Mouse (Mus musculus) retina, adult 2 months (tissue): Measurements from ENCODE around the gene Gsdma2.
A peak's percentile ranks its signal among the peaks of the same experiment; 100 is the strongest.
"Not testable (repeated sequence)": the region's sequence is repeated elsewhere in the genome, so short reads cannot be mapped to it uniquely, and the experiment has no call there.

Experiments used
- DNase-seq: peaks from one replicate; pipeline ENCODE4 v3.0.0-alpha.2; 2012; ENCODE audit warnings: low read depth, low spot score

Gsdma2 gene

DNA sequence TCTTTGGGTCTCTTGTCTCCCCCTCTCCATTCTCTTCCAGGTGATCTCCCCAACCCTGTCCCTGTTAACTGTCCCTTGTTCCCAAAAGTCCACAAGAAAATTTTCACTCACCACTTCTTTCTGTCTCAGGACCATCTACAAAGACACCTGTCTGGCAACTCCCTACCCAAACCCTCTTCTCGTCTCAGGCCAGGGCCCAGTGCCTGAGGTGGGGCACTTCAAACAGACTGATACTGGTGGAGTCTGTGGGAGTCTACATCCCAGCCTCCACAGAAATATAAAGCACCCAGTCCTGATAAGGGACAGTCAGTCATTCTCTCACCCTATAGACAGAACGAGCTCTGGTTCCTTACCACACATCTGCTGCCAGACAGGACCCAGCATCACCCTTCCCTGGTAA, at the start of gene Gsdma2:
Gsdma2 (plus strand) TSS at position 301 of the 400 bp plus-strand sequence.
- DNase-seq = no peak

DNA sequence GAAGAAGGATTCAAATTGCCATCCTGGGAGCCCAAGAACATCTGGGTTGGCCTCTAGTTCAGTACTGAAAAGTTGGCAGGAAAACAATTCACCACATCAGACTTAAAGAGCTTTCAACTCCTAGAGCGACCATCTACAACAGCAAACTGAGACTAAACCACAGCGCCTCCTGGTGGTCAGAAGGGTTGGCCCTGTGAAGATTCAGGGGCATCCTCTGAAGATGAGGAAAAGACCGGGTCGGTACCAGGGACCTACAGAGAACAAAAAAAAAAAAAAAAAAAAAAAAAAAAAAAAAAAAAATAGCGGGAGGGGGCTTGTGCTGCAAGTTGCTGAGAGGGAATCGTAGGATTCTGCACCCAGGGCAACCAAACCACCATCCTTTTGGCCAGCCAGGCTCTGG, 49.2 kb upstream of the Gsdma2 start:
- no peak for DNase-seq

DNA sequence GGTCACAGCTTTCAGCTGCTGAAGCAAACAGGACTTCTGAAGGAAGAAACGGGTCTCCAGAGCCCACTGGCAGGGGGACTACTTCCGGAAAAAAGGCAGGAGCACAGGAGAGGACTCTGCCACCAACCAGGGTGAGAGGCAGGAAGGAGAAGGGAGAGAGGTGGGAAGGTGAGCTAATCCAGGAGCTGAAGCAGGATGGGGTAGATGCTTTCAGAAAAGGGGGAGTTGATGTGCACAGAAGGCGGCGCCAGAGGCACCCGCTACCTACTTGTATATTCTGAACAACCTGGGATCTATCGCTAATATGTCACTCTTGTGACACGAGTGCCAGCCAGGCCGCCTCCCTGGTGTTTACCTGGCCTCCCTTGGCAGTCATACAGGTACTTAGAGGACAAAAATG, 48.6 kb upstream of the Gsdma2 start, which contains the start of gene Lrrc3c:
Lrrc3c (plus strand) TSS at position 301 of the 400 bp plus-strand sequence.
- DNase-seq = no peak

DNA sequence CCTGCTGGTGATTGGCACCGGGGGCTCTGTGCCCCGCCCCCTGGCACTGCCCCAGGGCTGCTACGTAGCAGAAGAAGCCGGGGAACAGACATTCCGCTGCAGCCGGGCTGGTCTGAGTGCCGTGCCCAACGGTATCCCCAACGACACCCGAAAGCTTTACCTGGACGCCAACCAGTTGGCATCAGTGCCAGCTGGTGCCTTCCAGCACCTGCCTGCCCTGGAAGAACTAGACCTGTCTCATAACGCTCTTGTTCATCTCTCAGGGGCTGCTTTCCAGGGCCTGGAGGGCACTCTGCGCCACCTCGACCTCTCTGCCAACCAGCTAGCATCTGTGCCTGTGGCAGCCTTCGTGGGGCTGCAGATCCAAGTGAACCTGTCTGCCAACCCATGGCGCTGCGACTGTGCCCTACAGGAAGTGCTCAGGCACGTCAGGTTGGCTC, 47.7 kb upstream of the Gsdma2 start:
- no peak for DNase-seq

DNA sequence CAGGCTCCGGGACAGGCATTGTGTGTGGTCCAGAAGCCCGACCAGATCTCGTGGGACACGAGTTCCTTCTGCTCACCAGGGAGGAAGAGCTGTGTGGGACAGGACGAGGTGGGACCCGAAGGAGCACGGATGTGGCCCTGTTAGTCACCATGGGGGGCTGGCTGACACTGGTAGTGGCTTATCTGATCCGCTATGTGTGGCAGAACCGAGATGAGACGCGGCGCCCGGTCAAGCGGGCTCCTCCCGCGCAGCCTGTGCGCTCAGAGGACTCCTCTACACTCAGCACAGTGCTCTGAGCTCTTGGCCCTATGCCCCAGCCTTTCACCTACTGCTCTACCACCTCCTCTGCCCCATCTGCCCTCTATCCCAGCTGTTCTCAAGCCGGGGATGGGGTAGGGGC, 47.3 kb upstream of the Gsdma2 start:
- no peak for DNase-seq

DNA sequence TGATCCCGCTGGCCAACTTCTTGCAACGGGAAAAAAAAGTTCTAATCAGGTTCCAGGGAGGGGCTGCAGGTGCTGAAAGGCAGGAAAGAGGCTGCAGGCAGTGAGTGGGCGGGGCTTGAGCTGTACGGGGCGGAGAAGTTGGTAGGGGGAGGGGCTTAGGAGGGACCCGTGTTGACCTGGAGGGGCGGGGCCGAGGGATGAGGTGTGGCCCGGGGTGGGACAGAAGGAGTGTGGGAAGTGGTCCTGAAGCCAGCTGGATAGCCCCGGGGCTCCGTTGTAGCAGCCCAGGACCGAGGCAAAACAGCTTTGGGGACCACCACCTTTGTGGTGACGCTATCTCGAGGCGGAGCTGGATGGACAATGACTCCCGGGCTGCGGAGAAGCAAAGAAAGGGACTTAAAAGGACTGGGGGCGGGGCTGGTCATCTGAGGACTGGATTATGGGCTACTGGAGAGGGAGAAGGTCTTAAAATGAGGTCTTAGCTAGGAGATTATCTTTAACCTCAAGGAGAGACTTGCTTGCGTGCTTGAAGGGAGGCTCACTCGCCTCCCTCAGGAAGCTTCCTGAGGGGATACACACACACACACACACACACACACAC, 44.4 kb upstream of the Gsdma2 start:
- DNase-seq = peak; percentile 75

DNA sequence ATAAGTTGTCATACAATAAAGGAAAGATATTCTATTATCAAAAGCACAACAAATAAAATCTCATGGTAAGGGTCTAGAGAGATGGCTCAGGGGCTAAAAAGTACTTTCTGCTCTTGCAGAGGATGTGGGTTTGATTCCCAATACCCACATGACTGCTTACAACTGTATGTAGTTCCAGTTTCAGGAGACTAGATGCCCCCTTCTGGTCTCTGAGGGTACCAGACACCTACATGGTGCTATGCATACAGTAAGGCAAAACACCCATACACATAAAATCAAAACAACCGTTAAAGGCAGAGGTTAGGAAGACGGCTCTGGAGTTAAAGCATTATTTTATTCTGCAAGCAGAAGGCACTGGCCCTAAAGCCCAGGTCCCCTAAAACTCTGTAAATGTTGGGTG, 42.6 kb upstream of the Gsdma2 start:
- DNase-seq = no peak

DNA sequence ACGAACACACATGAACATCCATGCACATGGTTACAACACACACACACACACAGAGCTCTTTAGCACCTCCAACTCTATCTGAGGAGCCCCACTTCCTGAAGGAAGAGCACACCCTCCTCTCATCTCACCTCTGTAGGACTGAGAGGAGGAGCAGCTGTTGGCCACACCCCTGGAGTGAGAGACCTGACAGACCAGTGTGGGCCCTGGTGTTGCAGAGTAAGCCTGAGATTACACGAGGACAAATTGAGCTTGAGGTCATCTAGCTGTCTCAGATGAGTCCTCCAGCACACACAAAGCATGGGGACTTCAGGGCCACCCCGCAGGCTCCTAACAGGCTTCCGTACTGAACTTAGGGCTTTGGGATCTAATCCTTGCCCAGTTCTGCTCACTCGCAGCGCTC, 41.6 kb upstream of the Gsdma2 start:
- not testable (repeated sequence) for DNase-seq

DNA sequence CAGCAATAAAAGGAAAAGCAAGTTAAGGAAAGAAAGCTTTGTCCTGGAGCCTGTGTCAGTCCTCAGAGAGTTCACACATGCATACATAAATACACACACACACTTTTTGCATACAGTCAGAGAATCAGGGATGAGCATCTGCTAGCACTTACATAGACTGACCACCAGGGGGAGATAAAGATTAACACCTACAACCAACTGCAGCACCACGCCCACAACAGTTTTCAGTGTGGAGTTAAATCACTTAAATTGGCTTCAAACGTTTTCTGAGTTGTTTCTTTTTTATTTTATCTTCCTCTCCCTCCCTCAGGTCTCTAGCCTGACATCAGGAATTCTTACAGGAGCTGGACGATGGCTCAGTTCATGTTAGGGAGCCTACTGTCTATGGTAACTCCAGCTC, 39.8 kb upstream of the Gsdma2 start:
- peak; percentile 55 for DNase-seq

DNA sequence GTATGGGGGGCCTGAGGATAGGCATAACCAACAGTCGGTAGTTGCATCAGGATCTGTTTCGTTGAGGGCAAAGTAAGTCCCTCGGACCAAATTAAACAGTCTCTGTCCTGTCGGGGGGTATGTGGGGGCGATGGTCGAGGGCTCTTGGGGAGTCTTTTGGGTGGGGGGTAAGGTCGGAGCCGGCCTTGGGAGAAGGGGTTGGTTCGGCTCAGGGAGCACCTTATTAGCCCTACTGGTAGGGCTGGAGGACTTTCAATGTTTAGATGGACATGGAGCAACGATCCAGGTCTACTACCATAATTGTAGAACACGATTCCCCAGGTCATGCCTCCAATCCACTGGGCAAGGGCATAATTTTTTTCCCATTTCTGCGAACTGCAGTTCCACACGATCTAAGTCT, 25.8 kb upstream of the Gsdma2 start:
- no peak for DNase-seq

DNA sequence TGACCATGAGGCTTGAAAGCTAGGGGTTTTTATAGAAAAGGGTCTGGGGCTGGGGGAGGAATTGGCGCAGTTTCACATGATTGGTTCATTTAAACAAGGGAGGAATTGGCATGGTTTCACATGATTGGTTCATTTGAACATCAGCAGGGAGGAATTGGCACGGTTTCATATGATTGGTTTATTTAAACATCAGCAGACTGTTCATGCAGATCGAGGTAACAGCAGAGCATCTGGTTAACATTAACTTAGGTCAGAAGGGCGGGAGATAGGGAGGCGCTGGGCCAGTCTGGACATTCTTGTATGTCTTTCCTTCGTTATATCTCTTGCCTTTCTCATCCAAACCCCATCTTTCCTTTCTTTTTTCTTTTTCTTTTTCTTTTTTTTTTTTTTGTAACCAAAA, 22.6 kb upstream of the Gsdma2 start:
- DNase-seq = not testable (repeated sequence)

DNA sequence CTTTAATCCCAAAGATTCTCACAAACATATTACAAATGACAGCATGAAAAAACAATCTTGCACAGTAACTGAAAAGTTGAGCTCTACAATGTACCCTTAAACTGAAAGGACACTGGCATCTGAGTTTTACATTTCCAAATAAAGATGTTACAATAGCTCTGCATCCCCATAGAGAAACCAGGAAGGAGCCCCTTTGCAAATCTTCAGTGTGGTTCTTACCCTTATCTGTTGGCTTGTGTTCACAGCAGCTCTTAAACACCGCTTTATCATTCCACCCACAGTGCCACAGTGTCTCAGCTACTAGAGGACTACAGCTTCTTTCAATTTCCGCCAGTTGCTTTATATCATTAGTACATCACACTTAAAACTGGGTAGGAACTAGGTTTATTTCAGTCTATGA, 22.2 kb upstream of the Gsdma2 start:
- DNase-seq = not testable (repeated sequence)

DNA sequence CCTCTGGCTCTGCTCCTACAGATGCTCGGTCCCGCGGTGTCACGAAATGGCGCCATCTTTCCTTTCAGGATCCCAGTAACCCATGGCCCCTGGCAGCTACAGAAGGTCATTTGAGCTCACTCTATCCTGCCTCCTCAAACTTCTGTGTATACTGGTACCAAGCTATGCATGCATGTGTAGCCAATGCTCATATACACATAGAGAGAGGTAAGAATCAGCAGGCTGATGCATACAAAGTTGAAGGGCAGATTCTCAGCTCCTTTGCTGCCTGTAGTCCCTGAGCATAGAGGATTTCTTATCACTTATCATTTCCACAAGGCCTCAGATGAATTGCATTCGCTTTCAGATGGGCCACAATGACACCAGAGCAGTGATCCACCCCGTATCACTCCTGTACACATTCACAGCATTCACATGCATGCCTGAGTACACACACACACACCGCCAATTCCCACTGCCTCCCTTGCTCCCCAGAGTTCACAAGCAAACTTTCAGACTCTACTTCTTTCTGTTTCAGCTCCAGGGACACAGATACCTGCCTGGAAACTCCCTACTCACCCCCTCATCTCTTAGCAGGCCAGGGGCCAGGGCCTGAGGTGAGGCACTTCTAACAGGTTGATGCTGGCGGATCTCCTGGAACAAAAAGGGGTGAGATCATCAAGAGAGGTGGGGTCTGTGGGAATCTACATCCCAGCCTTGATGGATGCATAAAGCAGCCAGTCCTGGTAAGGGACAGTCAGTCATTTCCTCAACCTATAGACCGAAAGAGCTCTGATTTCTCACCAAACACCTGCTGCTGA, 20.7 kb upstream of the Gsdma2 start, which contains the start of the genes Gm12355 and Gsdma3:
Gm12355 (minus strand) TSS at position 51 of the 800 bp plus-strand sequence.
Gsdma3 (plus strand) TSS at position 750 of the 800 bp plus-strand sequence.
- DNase-seq = no peak

DNA sequence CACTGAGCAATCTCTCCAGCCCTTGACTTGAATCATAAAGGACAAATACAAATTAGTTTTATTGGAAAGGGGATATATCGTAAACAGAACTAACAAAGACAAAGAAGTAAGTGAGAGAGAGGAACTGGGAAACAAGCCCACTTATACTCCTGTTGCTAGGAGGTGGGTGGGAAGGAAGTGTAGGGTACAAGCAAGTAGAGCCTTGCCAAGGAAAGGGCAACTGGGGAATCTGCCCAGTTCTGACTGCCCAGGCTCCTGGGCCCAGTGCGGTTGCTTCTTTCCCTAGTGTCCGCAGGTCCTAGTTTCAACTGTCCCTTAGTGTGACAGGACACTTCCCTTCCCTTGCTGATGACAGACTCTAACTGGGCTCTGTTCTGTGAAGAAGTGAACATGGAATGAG, 17.9 kb upstream of the Gsdma2 start:
- DNase-seq = no peak

DNA sequence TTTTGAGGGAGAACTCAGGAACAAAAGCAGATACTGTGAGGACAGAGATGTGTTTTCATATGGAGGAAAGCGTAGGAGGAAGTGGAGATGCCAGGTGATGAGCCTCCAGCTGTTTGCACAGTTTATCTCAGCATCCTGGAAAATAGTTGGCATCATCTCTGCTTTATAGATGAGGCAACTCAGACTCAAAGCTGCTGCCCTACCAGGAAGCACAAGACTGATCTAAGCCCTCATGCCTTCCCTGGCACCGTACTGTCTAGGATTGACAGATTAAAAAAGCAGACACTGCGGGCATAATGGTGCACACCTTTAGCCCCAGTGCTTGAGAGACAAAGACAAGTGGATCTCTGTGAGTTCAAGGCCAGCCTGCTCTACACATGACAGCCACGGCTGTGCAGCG, 15.9 kb upstream of the Gsdma2 start:
- no peak for DNase-seq

DNA sequence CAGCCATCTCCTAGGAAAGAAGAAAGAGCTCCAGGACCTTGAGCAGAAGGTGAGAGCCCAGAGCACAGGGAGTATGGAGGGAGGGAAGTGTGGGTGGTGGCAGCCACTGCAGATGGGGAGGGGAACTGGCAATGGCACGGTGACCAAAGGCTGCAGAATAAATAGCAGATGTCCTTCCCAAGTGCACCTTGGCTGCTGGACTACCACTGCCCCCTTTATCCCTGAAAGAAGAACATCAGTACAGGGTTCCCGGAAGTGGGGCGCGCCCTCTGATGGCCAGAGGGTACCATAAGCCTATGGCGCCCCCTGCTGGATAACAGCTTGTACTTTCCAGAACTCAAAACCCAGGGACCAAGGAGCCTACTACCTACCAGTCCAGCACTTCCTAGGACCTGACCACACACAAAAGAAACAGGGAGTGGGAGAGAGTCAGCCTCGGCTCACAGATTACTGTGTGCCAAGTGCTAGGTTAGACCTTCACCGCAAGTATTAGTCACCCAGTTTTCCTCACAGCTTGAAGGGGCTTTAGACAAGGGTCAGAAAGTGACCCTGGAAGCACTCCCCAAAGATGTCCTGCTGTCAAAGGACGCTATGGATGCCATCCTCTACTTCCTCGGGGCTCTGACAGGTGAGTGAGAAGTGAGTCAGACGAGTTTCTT, 11.1 kb upstream of the Gsdma2 start:
- DNase-seq = peak; percentile 23

DNA sequence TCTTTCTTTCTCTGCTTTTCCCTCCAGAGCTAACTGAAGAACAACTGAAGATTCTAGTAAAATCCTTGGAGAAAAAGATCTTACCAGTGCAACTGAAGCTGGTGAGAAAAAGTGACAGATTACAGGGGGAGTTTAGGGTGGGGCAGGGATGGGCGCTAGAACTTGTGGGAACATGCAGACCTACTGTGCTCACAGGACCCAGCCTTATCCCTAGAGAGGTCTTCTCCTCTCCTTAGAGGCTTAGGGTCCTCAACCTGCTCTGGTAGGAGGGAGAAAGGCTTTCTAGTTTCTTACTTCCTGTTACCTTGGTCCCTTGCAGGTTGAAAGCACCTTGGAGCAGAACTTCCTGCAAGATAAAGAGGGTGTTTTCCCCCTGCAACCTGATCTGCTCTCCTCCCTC, 9.1 kb upstream of the Gsdma2 start:
- no peak for DNase-seq

DNA sequence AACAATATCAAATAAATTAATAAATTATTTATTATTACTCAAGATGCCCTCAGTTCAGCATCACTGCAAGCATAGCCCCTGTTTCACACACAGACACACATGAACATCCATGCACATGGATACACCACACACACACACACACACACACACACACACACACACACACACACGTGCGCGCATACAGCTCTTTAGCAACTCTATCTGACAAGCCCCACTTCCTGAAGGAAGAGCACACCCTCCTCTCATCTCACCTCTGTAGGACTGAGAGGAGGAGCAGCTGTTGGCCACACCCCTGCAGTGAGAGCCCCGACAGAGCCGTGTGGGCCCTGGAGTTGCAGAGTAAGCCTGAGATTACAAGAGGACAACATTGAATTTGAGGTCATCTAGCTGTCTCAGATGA, 6.5 kb upstream of the Gsdma2 start:
- no peak for DNase-seq

DNA sequence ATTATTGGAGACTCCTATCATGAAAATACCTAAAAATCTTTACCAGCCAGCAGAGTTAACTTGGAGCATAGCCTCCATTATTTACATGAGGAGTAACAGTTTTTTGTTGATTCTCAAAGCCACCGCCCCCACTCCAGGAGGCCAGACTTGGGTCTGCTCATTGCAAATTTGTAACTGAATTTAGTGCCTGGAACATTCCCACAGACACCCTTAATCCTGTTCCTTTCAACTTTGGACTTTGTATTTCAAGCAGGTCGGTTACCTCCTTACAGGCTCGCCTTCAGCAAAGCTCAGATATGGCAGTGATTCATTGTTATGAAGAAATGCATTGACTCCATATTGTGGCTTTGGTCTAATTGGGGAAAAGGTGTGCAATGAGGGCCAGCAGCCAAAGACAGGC, 1.8 kb upstream of the Gsdma2 start:
- no peak for DNase-seq

DNA sequence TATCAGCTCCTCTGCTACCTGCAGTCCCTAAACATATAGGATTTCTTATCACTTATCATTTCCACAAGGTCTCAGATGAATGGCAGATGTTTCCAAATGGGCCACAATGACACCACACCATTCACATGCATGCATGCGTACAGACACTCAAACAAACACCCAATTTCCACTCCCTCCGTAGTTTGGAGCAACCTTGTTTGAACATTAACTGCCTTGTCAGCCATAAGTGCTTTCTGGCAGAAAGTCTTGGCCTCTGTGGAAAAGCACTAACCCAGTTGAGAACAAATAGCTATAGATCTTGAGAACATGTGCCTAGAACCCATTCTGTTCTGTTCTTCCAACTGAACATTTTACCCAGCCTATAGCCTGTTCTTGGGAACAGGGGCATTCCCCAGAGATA, 613 bp upstream of the Gsdma2 start:
- DNase-seq = no peak

DNA sequence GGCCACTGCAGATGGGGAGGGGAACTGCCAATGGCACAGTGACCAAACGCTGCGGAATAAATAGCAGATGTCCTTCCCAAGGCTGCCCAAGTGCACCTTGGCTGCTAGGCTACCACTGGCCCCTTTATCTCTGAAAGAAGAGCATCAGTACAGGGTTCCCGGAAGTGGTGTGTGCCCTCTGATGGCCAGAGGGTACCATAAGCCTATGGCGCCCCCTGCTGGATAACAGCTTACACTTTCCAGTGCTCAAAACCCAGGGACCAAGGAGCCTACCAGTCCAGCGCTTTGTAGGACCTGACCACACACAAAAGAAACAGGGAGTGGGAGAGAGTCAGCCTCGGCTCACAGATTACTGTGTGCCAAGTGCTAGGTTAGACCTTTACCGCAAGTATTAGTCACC, 8.5 kb downstream of the Gsdma2 start:
- DNase-seq = not testable (repeated sequence)

DNA sequence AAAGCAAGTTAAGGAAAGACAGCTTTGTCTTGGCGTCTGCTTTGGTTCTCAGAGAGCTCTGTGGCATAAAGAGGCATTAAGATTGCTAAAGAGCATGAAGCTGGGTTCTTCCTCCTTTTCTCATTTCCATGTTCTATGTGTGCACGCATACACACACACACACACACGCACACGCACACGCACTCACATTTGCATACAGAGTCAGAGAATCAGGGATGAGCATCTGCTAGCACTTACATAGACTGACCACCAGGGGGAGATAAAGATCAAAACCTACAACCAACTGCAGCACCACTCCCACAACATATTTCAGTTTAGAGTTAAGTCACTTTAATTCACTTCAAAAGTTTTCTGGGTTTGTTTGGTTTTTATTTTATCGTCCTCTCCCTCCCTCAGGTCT, 14.0 kb downstream of the Gsdma2 start:
- peak; percentile 32 for DNase-seq

DNA sequence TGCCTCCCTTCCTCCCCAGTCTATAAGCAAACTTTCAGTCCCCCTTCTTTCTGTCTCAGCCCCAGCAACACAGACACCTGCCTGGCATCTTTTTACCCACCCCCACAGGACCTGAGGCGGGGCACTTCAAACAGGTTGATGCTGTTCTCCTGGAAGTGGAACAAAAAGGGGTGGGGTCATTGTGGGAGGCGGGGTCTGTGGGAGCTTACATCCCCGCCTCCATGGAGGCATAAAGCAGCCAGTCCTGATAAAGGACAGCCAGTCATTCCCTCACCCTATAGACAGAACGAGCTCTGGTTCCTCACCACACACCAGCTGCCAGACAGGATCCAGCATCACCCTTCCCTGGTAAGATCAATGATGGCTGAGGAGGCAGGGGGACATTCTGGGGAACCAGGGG, 17.5 kb downstream of the Gsdma2 start, which contains the start of gene Gsdma:
Gsdma (plus strand) TSS at position 261 of the 400 bp plus-strand sequence.
- DNase-seq = no peak
